Mouse (Mus musculus): ENCODE data around the gene Ppm1h. TPM values are rescaled to one million over a fixed set of nuclear protein-coding genes. Genes with fewer than 3 reads are reported as not detected.

The Ppm1h gene
- total and polyA plus RNA-seq, 3 experiments: 1.2 to 1.3 (median 1.3) TPM

DNA sequence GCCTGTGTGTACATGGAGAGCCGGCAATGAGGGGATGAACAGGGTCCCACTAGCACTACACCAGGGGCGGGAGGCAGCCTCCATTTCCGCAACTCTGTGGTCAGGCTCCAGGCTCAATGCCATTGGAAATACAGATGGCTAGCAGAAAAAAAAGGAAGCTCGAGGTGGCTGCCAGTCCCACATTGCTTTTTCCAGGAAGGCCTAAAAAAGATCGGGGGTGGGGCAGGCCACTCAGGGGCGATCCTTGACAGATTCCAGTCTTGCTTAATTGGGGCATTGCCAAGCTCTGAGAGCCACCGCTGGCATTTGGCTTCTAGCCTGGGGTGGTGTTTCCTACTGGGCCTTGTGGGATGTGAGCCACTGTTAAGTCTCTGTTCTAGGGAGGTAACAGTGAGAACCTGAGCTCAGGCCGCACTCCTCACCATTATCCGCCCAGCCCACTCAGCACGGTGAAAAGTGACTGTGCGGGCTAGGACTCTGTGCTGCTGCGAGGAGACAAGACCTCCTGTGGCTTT is 216.1 kb downstream of the Ppm1h start:
- DNase-seq (ENCODE audit: extremely low read depth): no peak
- H3K9ac ChIP-seq (ENCODE audit: insufficient read depth, low read depth): no peak overlapping the region
- H3K79me2 ChIP-seq (replicated peaks; ENCODE audit: control insufficient read depth, extremely low read depth, insufficient read depth, poor library complexity, severe bottlenecking): no peaks in the 10 kb centered on the region
- in situ Hi-C loops (cut with MboI; ENCODE audit: low pct_ligation_motif_present, low pct_unique_long_range_greater_than_20kb, low sequenced_read_pairs) (no loop called here), dilution Hi-C loops (cut with MboI; ENCODE audit: extremely low pct_ligation_motif_present, extremely low pct_unique_long_range_greater_than_20kb, low sequenced_read_pairs) (no loop called here)
- H3K27me3 ChIP-seq (replicated peaks): no peaks in the 10 kb centered on the region
- H3K4me2 ChIP-seq (ENCODE audit: insufficient read depth, low read depth, poor library complexity, severe bottlenecking): no peak overlapping the region
- no peak for TF ChIP-seq SIN3A (IDR thresholded peaks at IDR 0.05; ENCODE audit: low read length)
- no peak for TF ChIP-seq BHLHE40 (IDR thresholded peaks at IDR 0.05; ENCODE audit: low read depth, low read length)
- TF ChIP-seq MAZ (IDR thresholded peaks at IDR 0.05; ENCODE audit: low read depth, low read length): no peak
- TF ChIP-seq USF2 (conservative IDR thresholded peaks at IDR 0.05; ENCODE audit: low read depth, low read length): no peak
- TF ChIP-seq HCFC1 (IDR thresholded peaks at IDR 0.05; ENCODE audit: low read depth, low read length): no peak
- TF ChIP-seq GABPA (IDR thresholded peaks at IDR 0.05; ENCODE audit: insufficient replicate concordance, low read depth, low read length): no peak
- no peak for TF ChIP-seq CHD2 (IDR thresholded peaks at IDR 0.05; ENCODE audit: low read length)
- TF ChIP-seq CTCF (conservative IDR thresholded peaks at IDR 0.05 in 1 of 2, IDR thresholded peaks at IDR 0.05 in 1 of 2; ENCODE audit: low read depth in 2 of 2, low read length in 2 of 2): no peak
- TF ChIP-seq JUN (IDR thresholded peaks at IDR 0.05; ENCODE audit: insufficient read depth, low read depth, low read length): no peak
- no peak for TF ChIP-seq MEF2A (IDR thresholded peaks at IDR 0.05; ENCODE audit: borderline replicate concordance, low read depth, low read length)
- no peak for TF ChIP-seq IRF4 (IDR thresholded peaks at IDR 0.05; ENCODE audit: low read depth, low read length)
- TF ChIP-seq RAD21 (IDR thresholded peaks at IDR 0.05; ENCODE audit: low read depth, low read length): no peak
- TF ChIP-seq NELFE (IDR thresholded peaks at IDR 0.05; ENCODE audit: low read depth, low read length): no peak
- no peaks in the 10 kb centered on the region for H3K9me3 ChIP-seq (replicated peaks; ENCODE audit: low read length)
- H3K4me3 ChIP-seq (replicated peaks in 1 of 3; ENCODE audit: low read depth in 2 of 3, low read length in 2 of 3, poor library complexity in 1 of 3): no peak overlapping the region
- H3K36me3 ChIP-seq (replicated peaks in 1 of 2; ENCODE audit: control insufficient read depth in 1 of 2, insufficient read depth in 1 of 2, low read length in 1 of 2): no peaks in the 10 kb centered on the region
- H3K4me1 ChIP-seq (ENCODE audit: control insufficient read depth in 1 of 2, insufficient read depth in 2 of 2): peaks cover 0 to 11% of the 10 kb centered on the region in 2 experiments; a peak in 1 of 4 replicates
- no peak overlapping the region for H3K27ac ChIP-seq (ENCODE audit: insufficient read depth, low read depth)

- H3K36me3 ChIP-seq (replicated peaks in 1 of 2; ENCODE audit: control insufficient read depth in 1 of 2, insufficient read depth in 1 of 2, low read length in 1 of 2): no peaks in the 10 kb centered on the region
- no peak overlapping the region for H3K9ac ChIP-seq (ENCODE audit: insufficient read depth, low read depth)
- TF ChIP-seq CTCF (conservative IDR thresholded peaks at IDR 0.05 in 1 of 2, IDR thresholded peaks at IDR 0.05 in 1 of 2; ENCODE audit: low read depth in 2 of 2, low read length in 2 of 2) (peak; percentile 36 to 52; a peak in 3 of 4 replicates), RAD21 (IDR thresholded peaks at IDR 0.05; ENCODE audit: low read depth, low read length) (peak; percentile 19), SMC3 (IDR thresholded peaks at IDR 0.05; ENCODE audit: low read depth, low read length) (peak; percentile 9; the same call in 1 of the 2 replicates), MEF2A (IDR thresholded peaks at IDR 0.05; ENCODE audit: borderline replicate concordance, low read depth, low read length) (no peak)
- no peaks in the 10 kb centered on the region for H3K9me3 ChIP-seq (replicated peaks; ENCODE audit: low read length)
- H3K27me3 ChIP-seq (replicated peaks): no peaks in the 10 kb centered on the region
- no peak overlapping the region for H3K4me3 ChIP-seq (replicated peaks in 1 of 3; ENCODE audit: low read depth in 2 of 3, low read length in 2 of 3, poor library complexity in 1 of 3)
- H3K79me2 ChIP-seq (replicated peaks; ENCODE audit: control insufficient read depth, extremely low read depth, insufficient read depth, poor library complexity, severe bottlenecking): no peaks in the 10 kb centered on the region
- peak; percentile 35 for DNase-seq (ENCODE audit: extremely low read depth)
- no peak overlapping the region for H3K27ac ChIP-seq (ENCODE audit: insufficient read depth, low read depth)
- no peak overlapping the region for H3K4me2 ChIP-seq (ENCODE audit: insufficient read depth, low read depth, poor library complexity, severe bottlenecking)
- dilution Hi-C loops (cut with MboI; ENCODE audit: extremely low pct_ligation_motif_present, extremely low pct_unique_long_range_greater_than_20kb, low sequenced_read_pairs) (no loop called here), in situ Hi-C loops (cut with MboI; ENCODE audit: low pct_ligation_motif_present, low pct_unique_long_range_greater_than_20kb, low sequenced_read_pairs) (no loop called here)
- H3K4me1 ChIP-seq (ENCODE audit: control insufficient read depth in 1 of 2, insufficient read depth in 2 of 2): peaks cover 0 to 11% of the 10 kb centered on the region in 2 experiments; a peak in 1 of 4 replicates
These were observed 216.7 kb downstream of the Ppm1h start for GRCm38 (mm10) chr10:122895121-122895770.
